Mouse (Mus musculus) stomach, postnatal 0 days (tissue): ENCODE measurements around the gene Treml4. TPM values are rescaled to one million over a fixed set of nuclear protein-coding genes. Genes with fewer than 3 reads are reported as not detected.

Experiments
- ATAC-seq: fragments of 200-750 bp; cut with Nextera tagmentation; 2 replicates; pipeline ENCODE4 v1.8.0; 2017; ENCODE audit not compliant: low FRiP score, low TSS enrichment
- DNase-seq: peaks from one replicate; pipeline ENCODE4 v3.0.0-alpha.2; 2016; ENCODE audit warnings: low spot score
- H3K27ac ChIP-seq: fragments of 300-500 bp; sonication (generic); replicated peaks from 2 replicates; pipeline ENCODE4 v1.5.1; 2014; ENCODE audit warnings: mild to moderate bottlenecking, control low read depth
- H3K27me3 ChIP-seq: fragments of 300-500 bp; sonication (generic); 2 replicates; pipeline ENCODE4 v1.6.1; 2014; ENCODE audit warnings: low read length; ENCODE audit not compliant: control insufficient read depth, insufficient read depth
- H3K36me3 ChIP-seq: fragments of 300-500 bp; sonication (generic); 2 replicates; pipeline ENCODE4 v1.6.1; 2014; ENCODE audit warnings: low read length, mixed read lengths; ENCODE audit not compliant: control insufficient read depth, insufficient read depth
- H3K4me1 ChIP-seq: fragments of 300-500 bp; sonication (generic); replicated peaks from 2 replicates; pipeline ENCODE4 v1.6.1; 2014; ENCODE audit warnings: antibody characterized with exemption; ENCODE audit not compliant: control insufficient read depth, insufficient read depth
- H3K4me2 ChIP-seq: fragments of 300-500 bp; sonication (generic); replicated peaks from 2 replicates; pipeline ENCODE4 v1.6.1; 2014; ENCODE audit warnings: low read depth, mild to moderate bottlenecking, control low read depth, moderate library complexity
- H3K4me3 ChIP-seq: fragments of 300-500 bp; sonication (generic); 2 replicates; pipeline ENCODE4 v1.5.1; 2014; ENCODE audit warnings: low read depth, low read length, control low read depth
- H3K9ac ChIP-seq: fragments of 300-500 bp; sonication (generic); 2 replicates; pipeline ENCODE4 v1.6.1; 2014; ENCODE audit warnings: mild to moderate bottlenecking, low read length, control low read depth, mixed read lengths
- H3K9me3 ChIP-seq: fragments of 300-500 bp; sonication (generic); 2 replicates; pipeline ENCODE4 v1.6.1; 2016; ENCODE audit warnings: low read length; ENCODE audit not compliant: control insufficient read depth
- CTCF ChIP-seq: IDR thresholded peaks from 2 replicates; pipeline ENCODE4 v1.5.1; 2016; ENCODE audit warnings: antibody characterized with exemption, low read depth, mild to moderate bottlenecking, moderate library complexity
- EP300 ChIP-seq: optimal IDR thresholded peaks from 2 replicates; pipeline ENCODE3; 2016; ENCODE audit warnings: antibody characterized with exemption
- WGBS: fragments of 180-500 bp; shearing (Covaris S2); extraction: QIAGEN DNeasy Blood & Tissue Kit; methylation state at CpG from one replicate; pipeline ENCODE4 v1.1.7; 2014; 5-methylcytosine and 5-hydroxymethylcytosine counted together
- polyA plus RNA-seq: library from polyadenylated mRNA; unstranded; fragments of >200 nt; fragmentation: Nextera tagmentation; extraction: Ambion mirVana; gene quantifications from 2 replicates; pipeline ENCODE4 v1.2.1, GENCODE M21; 2015

Gene Treml4
- polyA plus RNA-seq, 1 experiment from 2014 or later: 0.24 TPM

DNA sequence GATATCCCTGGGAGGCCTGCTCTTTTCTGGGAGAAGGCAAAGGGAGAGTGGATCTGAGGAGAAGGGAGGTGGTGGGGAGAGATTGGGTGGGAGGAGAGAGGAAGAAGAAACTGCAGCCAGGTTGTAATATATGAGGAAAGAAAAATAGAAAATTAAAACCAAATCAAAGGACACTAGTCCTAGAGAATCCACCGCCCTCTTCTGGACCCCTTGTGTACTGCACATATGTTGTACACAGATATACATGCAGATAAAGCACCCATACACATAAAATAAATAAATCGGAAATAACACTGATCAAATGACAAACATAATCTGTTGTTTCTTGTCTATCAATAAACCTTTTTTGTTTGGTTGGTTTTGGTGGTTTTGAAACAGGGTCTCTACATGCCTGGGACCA is 23.2 kb downstream of the Treml4 start:
- Histone ChIP-seq H3K9ac (no peak overlapping the region), H3K4me3 (no peak overlapping the region), H3K27me3 (no peaks in the 10 kb centered on the region), H3K27ac (no peak overlapping the region), H3K36me3 (no peaks in the 10 kb centered on the region), H3K4me1 (no peaks in the 10 kb centered on the region), H3K4me2 (no peak overlapping the region), H3K9me3 (no peaks in the 10 kb centered on the region)
- DNase-seq (no peak), ATAC-seq (no peak)
- TF ChIP-seq CTCF (peak; percentile 43), EP300 (no peak)
- WGBS: 67% methylated on average over 2 of the region's 2 CpGs

- H3K9me3 ChIP-seq: no peaks in the 10 kb centered on the region
- H3K9ac ChIP-seq: no peak overlapping the region
- DNase-seq (no peak), ATAC-seq (no peak)
- H3K27ac ChIP-seq: no peak overlapping the region
- no peaks in the 10 kb centered on the region for H3K4me1 ChIP-seq
- no peaks in the 10 kb centered on the region for H3K27me3 ChIP-seq
- no peaks in the 10 kb centered on the region for H3K36me3 ChIP-seq
- 82% methylated on average over 5 of the region's 5 CpGs for WGBS
- TF ChIP-seq EP300 (no peak), CTCF (no peak)
- no peak overlapping the region for H3K4me2 ChIP-seq
- no peak overlapping the region for H3K4me3 ChIP-seq
Measured at GRCm38 (mm10) chr17:48293500-48294194, 29.6 kb downstream of the Treml4 start.

DNA sequence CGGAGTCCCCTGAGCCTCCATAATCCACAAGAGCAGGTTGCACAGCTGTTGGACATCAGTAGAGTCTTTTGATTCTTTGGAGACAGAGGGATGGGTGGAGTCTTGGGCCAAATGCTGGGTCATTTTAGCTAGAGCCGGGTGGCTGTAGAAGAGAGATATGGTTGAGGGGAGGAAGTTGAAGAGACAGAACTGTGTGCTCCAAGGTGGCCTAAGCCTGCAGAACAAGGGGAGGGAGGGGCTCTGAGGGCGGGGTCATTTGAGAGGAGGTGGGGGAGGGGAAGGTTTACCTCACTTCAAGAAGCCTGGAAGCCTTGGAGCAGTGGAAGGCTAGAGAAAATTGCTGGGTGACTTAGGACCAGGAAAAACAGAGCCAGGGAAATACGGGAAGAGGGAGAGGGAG is 35.1 kb downstream of the Treml4 start, which contains the start of gene Treml2:
Gene Treml2, plus strand, starts transcription at position 296 of the 400 bp plus-strand sequence.
- TF ChIP-seq EP300 (no peak), CTCF (no peak)
- Histone ChIP-seq H3K9ac (no peak within 1 kb of the TSS), H3K4me1 (no peaks in the 10 kb centered on the region), H3K4me3 (no peak within 1 kb of the TSS), H3K4me2 (no peak within 1 kb of the TSS), H3K9me3 (no peaks in the 10 kb centered on the region), H3K27me3 (no peaks in the 10 kb centered on the region), H3K27ac (no peak within 1 kb of the TSS), H3K36me3 (no peaks in the 10 kb centered on the region)
- DNase-seq (no peak), ATAC-seq (no peak)
- 20% methylated on average over 3 of the region's 4 CpGs for WGBS

DNA sequence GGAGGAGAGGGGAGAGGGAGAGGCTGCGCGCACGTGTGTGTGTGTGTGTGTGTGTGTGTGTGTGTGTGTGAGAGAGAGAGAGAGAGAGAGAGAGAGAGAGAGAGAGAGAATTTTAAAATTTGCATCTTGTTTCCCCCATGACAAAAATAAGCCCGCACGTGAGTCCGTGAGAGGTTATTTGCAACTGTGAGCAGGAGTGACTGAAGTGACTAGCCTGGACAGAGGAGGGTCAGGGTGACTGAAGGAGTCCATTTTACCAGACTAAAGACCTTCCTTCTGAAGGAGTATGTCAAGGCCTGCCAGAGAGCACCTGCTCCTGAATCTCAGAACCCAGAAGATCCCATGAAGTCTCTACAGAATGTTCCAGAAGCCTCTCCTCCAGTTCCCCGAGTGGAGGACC is 35.7 kb downstream of the Treml4 start:
- H3K27ac ChIP-seq: no peak overlapping the region
- H3K36me3 ChIP-seq: no peaks in the 10 kb centered on the region
- TF ChIP-seq EP300: no peak
- no peak for TF ChIP-seq CTCF
- no peaks in the 10 kb centered on the region for H3K27me3 ChIP-seq
- WGBS: 49% methylated on average over 7 of the region's 7 CpGs
- no peaks in the 10 kb centered on the region for H3K9me3 ChIP-seq
- ATAC-seq (no peak), DNase-seq (no peak)
- no peak overlapping the region for H3K4me3 ChIP-seq
- H3K9ac ChIP-seq: no peak overlapping the region
- H3K4me2 ChIP-seq: no peak overlapping the region
- H3K4me1 ChIP-seq: no peaks in the 10 kb centered on the region

DNA sequence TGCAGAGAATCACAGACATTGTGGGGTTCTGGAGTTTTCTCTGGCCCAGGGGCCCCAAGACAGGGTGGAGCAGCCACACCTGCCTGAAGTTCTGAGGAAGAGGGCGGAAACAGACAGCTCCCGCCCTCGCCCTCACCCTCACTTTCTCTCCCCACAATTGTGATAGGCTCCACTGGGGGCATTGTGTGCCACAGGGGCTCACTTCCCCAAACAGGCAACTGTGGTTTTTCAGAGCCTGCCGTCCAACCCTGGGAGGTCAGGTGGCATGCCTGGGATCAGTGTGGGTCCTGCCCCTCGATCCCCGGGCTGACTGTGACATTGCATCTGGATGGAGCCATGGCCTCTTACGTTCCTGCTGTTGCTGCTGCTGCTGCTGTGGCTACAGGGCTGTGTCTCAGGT is 36.1 kb downstream of the Treml4 start:
- Histone ChIP-seq H3K4me3 (no peak overlapping the region), H3K4me1 (no peaks in the 10 kb centered on the region), H3K4me2 (no peak overlapping the region), H3K27me3 (no peaks in the 10 kb centered on the region), H3K9ac (no peak overlapping the region), H3K36me3 (no peaks in the 10 kb centered on the region), H3K27ac (no peak overlapping the region), H3K9me3 (no peaks in the 10 kb centered on the region)
- TF ChIP-seq CTCF: no peak
- TF ChIP-seq EP300: no peak
- WGBS: 63% methylated on average over 7 of the region's 7 CpGs
- no peak for ATAC-seq
- no peak for DNase-seq

DNA sequence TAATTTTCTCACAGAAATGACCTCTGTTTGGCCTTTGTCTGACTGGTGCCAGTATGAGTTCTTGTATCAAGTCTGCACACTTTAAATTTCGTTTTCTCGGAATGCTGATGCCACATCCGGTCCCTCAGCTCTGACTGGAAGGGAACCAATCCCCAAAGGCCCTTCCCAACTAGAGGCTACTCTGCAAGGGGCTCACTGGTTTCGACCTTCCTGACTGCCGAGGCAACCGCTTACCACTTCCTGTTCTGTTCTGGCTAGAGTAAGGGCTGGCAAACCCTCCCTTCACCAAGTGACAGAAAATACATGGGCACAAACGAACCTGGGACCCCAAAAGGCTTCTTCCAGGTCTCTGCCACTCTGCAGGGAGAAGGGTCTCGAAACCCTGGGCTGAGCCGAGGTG is 36.8 kb downstream of the Treml4 start:
- Histone ChIP-seq H3K9ac (no peak overlapping the region), H3K4me3 (no peak overlapping the region), H3K36me3 (no peaks in the 10 kb centered on the region), H3K27ac (no peak overlapping the region), H3K4me1 (no peaks in the 10 kb centered on the region), H3K9me3 (no peaks in the 10 kb centered on the region), H3K4me2 (no peak overlapping the region), H3K27me3 (no peaks in the 10 kb centered on the region)
- ATAC-seq: no peak
- TF ChIP-seq EP300: no peak
- TF ChIP-seq CTCF: no peak
- DNase-seq: no peak
- 74% methylated on average over 9 of the region's 9 CpGs for WGBS
